Mouse (Mus musculus): ENCODE results near the gene Wbp1. TPM values are rescaled to one million over a fixed set of nuclear protein-coding genes. Genes with fewer than 3 reads are reported as not detected.

The Wbp1 gene
- polyA plus RNA-seq, 1 experiment: 265 TPM

- TF ChIP-seq CTCF (IDR thresholded peaks at IDR 0.05; ENCODE audit: borderline replicate concordance, control insufficient read depth, extremely low read depth, insufficient read depth, low read length, poor library complexity): peak; percentile 34; the same call in 1 of the 2 replicates
- TF ChIP-seq POLR2A (IDR thresholded peaks at IDR 0.05; ENCODE audit: control insufficient read depth, extremely low read depth, insufficient read depth, low read length, poor library complexity): peak; percentile 97
- H3K4me3 ChIP-seq (ENCODE audit: control insufficient read depth, insufficient read depth, low read length): peak within 1 kb of the TSS; percentile 84
- no peaks in the 10 kb centered on the region for H3K36me3 ChIP-seq (ENCODE audit: control insufficient read depth, insufficient read depth, low read length)
- peak; percentile 94 for DNase-seq
- H3K4me1 ChIP-seq (replicated peaks; ENCODE audit: control insufficient read depth, insufficient read depth, low read length): peaks cover 22% of the 10 kb centered on the region
- under 1% methylated on average over 56 of the region's 58 CpGs for WGBS
- H3K27me3 ChIP-seq (ENCODE audit: control insufficient read depth, insufficient read depth, low read length): no peaks in the 10 kb centered on the region
- H3K27ac ChIP-seq (ENCODE audit: control insufficient read depth, insufficient read depth, low read length): peak within 1 kb of the TSS; percentile 83
These were observed 6.2 kb downstream of the Wbp1 start, which contains the start of gene Mogs for GRCm38 (mm10) chr6:83115011-83115671. Gene Mogs, plus strand, starts transcription at chr6:83115496.

GRCm38 (mm10) chr6:83111510-83112136 lies 9.7 kb downstream of the Wbp1 start:
- H3K4me3 ChIP-seq (ENCODE audit: control insufficient read depth, insufficient read depth, low read length): no peak overlapping the region
- no peak for TF ChIP-seq CTCF (IDR thresholded peaks at IDR 0.05; ENCODE audit: borderline replicate concordance, control insufficient read depth, extremely low read depth, insufficient read depth, low read length, poor library complexity)
- no peak for TF ChIP-seq POLR2A (IDR thresholded peaks at IDR 0.05; ENCODE audit: control insufficient read depth, extremely low read depth, insufficient read depth, low read length, poor library complexity)
- peaks cover 18% of the 10 kb centered on the region for H3K4me1 ChIP-seq (replicated peaks; ENCODE audit: control insufficient read depth, insufficient read depth, low read length)
- 92% methylated on average over 4 of the region's 4 CpGs for WGBS
- H3K27me3 ChIP-seq (ENCODE audit: control insufficient read depth, insufficient read depth, low read length): no peaks in the 10 kb centered on the region
- H3K36me3 ChIP-seq (ENCODE audit: control insufficient read depth, insufficient read depth, low read length): no peaks in the 10 kb centered on the region
- no peak for DNase-seq
- H3K27ac ChIP-seq (ENCODE audit: control insufficient read depth, insufficient read depth, low read length): no peak overlapping the region

- DNase-seq: peak; percentile 66
- no peaks in the 10 kb centered on the region for H3K27me3 ChIP-seq (ENCODE audit: control insufficient read depth, insufficient read depth, low read length)
- TF ChIP-seq CTCF (IDR thresholded peaks at IDR 0.05; ENCODE audit: borderline replicate concordance, control insufficient read depth, extremely low read depth, insufficient read depth, low read length, poor library complexity) (peak; percentile 24; the same call in 1 of the 2 replicates), POLR2A (IDR thresholded peaks at IDR 0.05; ENCODE audit: control insufficient read depth, extremely low read depth, insufficient read depth, low read length, poor library complexity) (peak; percentile 62)
- peak within 1 kb of the TSS; percentile 77 for H3K27ac ChIP-seq (ENCODE audit: control insufficient read depth, insufficient read depth, low read length)
- no peaks in the 10 kb centered on the region for H3K36me3 ChIP-seq (ENCODE audit: control insufficient read depth, insufficient read depth, low read length)
- under 1% methylated on average over 76 of the region's 76 CpGs for WGBS
- peaks cover 10% of the 10 kb centered on the region for H3K4me1 ChIP-seq (replicated peaks; ENCODE audit: control insufficient read depth, insufficient read depth, low read length)
- H3K4me3 ChIP-seq (ENCODE audit: control insufficient read depth, insufficient read depth, low read length): peak within 1 kb of the TSS; percentile 99
These were observed 12.3 kb downstream of the Wbp1 start, which contains the start of gene Mrpl53 for GRCm38 (mm10) chr6:83108762-83109668. Gene Mrpl53, plus strand, starts transcription at chr6:83109040.

GRCm38 (mm10) chr6:83107566-83108400 lies 13.6 kb downstream of the Wbp1 start:
- no peak overlapping the region for H3K27ac ChIP-seq (ENCODE audit: control insufficient read depth, insufficient read depth, low read length)
- H3K27me3 ChIP-seq (ENCODE audit: control insufficient read depth, insufficient read depth, low read length): no peaks in the 10 kb centered on the region
- H3K4me3 ChIP-seq (ENCODE audit: control insufficient read depth, insufficient read depth, low read length): no peak overlapping the region
- no peaks in the 10 kb centered on the region for H3K36me3 ChIP-seq (ENCODE audit: control insufficient read depth, insufficient read depth, low read length)
- H3K4me1 ChIP-seq (replicated peaks; ENCODE audit: control insufficient read depth, insufficient read depth, low read length): peaks cover 13% of the 10 kb centered on the region
- peak; percentile 85 for DNase-seq
- 53% methylated on average over 13 of the region's 13 CpGs for WGBS
- TF ChIP-seq CTCF (IDR thresholded peaks at IDR 0.05; ENCODE audit: borderline replicate concordance, control insufficient read depth, extremely low read depth, insufficient read depth, low read length, poor library complexity) (peak; percentile 90), POLR2A (IDR thresholded peaks at IDR 0.05; ENCODE audit: control insufficient read depth, extremely low read depth, insufficient read depth, low read length, poor library complexity) (no peak)

GRCm38 (mm10) chr6:83104158-83104557 lies 17.2 kb downstream of the Wbp1 start:
- TF ChIP-seq POLR2A (IDR thresholded peaks at IDR 0.05; ENCODE audit: control insufficient read depth, extremely low read depth, insufficient read depth, low read length, poor library complexity) (no peak), CTCF (IDR thresholded peaks at IDR 0.05; ENCODE audit: borderline replicate concordance, control insufficient read depth, extremely low read depth, insufficient read depth, low read length, poor library complexity) (no peak)
- no peak for DNase-seq
- H3K4me3 ChIP-seq (ENCODE audit: control insufficient read depth, insufficient read depth, low read length): no peak overlapping the region
- WGBS: 92% methylated on average over 4 of the region's 4 CpGs
- H3K27me3 ChIP-seq (ENCODE audit: control insufficient read depth, insufficient read depth, low read length): no peaks in the 10 kb centered on the region
- no peaks in the 10 kb centered on the region for H3K36me3 ChIP-seq (ENCODE audit: control insufficient read depth, insufficient read depth, low read length)
- no peak overlapping the region for H3K27ac ChIP-seq (ENCODE audit: control insufficient read depth, insufficient read depth, low read length)
- peaks cover 27% of the 10 kb centered on the region for H3K4me1 ChIP-seq (replicated peaks; ENCODE audit: control insufficient read depth, insufficient read depth, low read length)

All from thymus, adult 2 months (tissue).